Mouse (Mus musculus) limb, embryonic 13.5 days (tissue): ENCODE results near the gene Dync1li1. TPM values are rescaled to one million over a fixed set of nuclear protein-coding genes. Genes with fewer than 3 reads are reported as not detected.
"Not testable (repeated sequence)": the region's sequence is repeated elsewhere in the genome, so short reads cannot be mapped to it uniquely, and the experiment has no call there.

Source experiments
- ATAC-seq: fragments of 200-750 bp; cut with Nextera tagmentation; 2 replicates; pipeline ENCODE4 v1.8.0; 2017; ENCODE audit warnings: low read depth, moderate number of reproducible peaks, moderate TSS enrichment; ENCODE audit not compliant: low FRiP score
- H3K27ac ChIP-seq: fragments of 300-500 bp; sonication (generic); 2 replicates; pipeline ENCODE4 v1.5.1; 2015; ENCODE audit warnings: inconsistent platforms, mild to moderate bottlenecking, moderate library complexity
- H3K27me3 ChIP-seq: fragments of 300-500 bp; sonication (generic); 2 replicates; pipeline ENCODE4 v1.6.1; 2015; ENCODE audit warnings: mild to moderate bottlenecking, inconsistent platforms
- H3K36me3 ChIP-seq: fragments of 300-500 bp; sonication (generic); 2 replicates; pipeline ENCODE4 v1.6.1; 2015; ENCODE audit warnings: inconsistent platforms, mild to moderate bottlenecking, moderate library complexity
- H3K4me1 ChIP-seq: fragments of 300-500 bp; sonication (generic); 2 replicates; pipeline ENCODE4 v1.6.1; 2015; ENCODE audit warnings: inconsistent platforms
- H3K4me2 ChIP-seq: fragments of 300-500 bp; sonication (generic); replicated peaks from 2 replicates; pipeline ENCODE4 v1.6.1; 2015; ENCODE audit warnings: inconsistent platforms, mild to moderate bottlenecking, moderate library complexity
- H3K4me3 ChIP-seq: fragments of 300-500 bp; sonication (generic); 2 replicates; pipeline ENCODE4 v1.5.1; 2015; ENCODE audit warnings: moderate library complexity, mild to moderate bottlenecking, inconsistent platforms
- H3K9ac ChIP-seq: fragments of 300-500 bp; sonication (generic); 2 replicates; pipeline ENCODE4 v1.6.1; 2015; ENCODE audit warnings: mild to moderate bottlenecking, inconsistent platforms
- H3K9me3 ChIP-seq: fragments of 300-500 bp; sonication (generic); 2 replicates; pipeline ENCODE4 v1.6.1; 2016; ENCODE audit warnings: inconsistent platforms
- WGBS: fragments of 180-500 bp; shearing (Covaris S2); methylation state at CpG from one replicate; pipeline ENCODE4 v1.1.7; 2015; 5-methylcytosine and 5-hydroxymethylcytosine counted together
- polyA plus RNA-seq: library from polyadenylated mRNA; unstranded; fragments of >200 nt; fragmentation: Nextera tagmentation; extraction: Ambion mirVana; gene quantifications from 2 replicates; pipeline ENCODE4 v1.2.1, GENCODE M21; 2015

Dync1li1 gene
- polyA plus RNA-seq, 1 experiment from 2014 or later: 65.7 TPM

DNA sequence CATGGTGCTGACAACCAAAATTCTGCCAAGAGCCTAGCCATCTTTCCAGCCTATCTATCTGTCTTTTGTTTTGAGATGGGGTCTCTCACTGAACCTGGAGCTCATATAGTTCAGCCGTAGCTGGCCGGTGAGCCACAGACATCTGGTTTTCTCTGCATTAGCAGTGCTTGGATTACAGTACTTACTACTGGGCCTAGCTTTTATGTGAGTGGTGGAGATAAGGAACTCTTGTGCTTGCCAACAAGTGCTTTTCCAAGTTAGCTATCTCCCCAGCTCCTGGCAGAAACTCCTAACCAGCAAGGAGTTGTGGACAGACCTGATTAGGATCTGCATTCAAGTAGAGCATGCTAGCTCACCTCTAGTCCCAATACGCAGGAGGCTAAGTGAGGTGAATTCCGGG lies 19.2 kb downstream of the Dync1li1 start:
- no peaks in the 10 kb centered on the region for H3K4me1 ChIP-seq
- ATAC-seq: no peak
- H3K36me3 ChIP-seq: peaks cover 69% of the 10 kb centered on the region
- no peak overlapping the region for H3K4me3 ChIP-seq
- no peaks in the 10 kb centered on the region for H3K27me3 ChIP-seq
- WGBS: 98% methylated on average over 4 of the region's 4 CpGs
- no peak overlapping the region for H3K9ac ChIP-seq
- no peak overlapping the region for H3K27ac ChIP-seq
- no peaks in the 10 kb centered on the region for H3K9me3 ChIP-seq
- H3K4me2 ChIP-seq: no peak overlapping the region

DNA sequence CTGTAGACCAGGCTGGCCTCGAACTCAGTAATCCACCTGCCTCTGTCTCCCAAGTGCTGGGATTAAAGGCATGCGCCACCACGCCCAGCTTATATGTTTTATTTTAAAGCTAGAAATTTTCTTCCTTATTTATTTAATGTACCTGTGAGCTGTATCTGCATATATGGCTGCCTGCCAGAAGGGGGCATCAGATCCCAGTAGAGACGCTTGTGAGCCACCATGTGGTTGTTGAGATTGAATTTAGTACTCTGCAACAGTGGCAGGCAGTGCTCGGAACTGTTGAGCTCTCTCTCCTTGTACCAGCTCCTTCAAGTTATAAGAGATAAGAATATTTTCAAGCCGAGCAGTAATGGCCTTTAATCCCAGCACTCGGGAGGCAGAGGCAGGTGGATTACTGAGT lies 21.8 kb downstream of the Dync1li1 start:
- Histone ChIP-seq H3K4me2 (no peak overlapping the region), H3K27me3 (no peaks in the 10 kb centered on the region), H3K4me3 (no peak overlapping the region), H3K9ac (no peak overlapping the region), H3K9me3 (no peaks in the 10 kb centered on the region), H3K4me1 (no peaks in the 10 kb centered on the region), H3K27ac (no peak overlapping the region), H3K36me3 (peaks cover 82% of the 10 kb centered on the region)
- WGBS: 78% methylated on average over 7 of the region's 7 CpGs
- ATAC-seq: no peak

DNA sequence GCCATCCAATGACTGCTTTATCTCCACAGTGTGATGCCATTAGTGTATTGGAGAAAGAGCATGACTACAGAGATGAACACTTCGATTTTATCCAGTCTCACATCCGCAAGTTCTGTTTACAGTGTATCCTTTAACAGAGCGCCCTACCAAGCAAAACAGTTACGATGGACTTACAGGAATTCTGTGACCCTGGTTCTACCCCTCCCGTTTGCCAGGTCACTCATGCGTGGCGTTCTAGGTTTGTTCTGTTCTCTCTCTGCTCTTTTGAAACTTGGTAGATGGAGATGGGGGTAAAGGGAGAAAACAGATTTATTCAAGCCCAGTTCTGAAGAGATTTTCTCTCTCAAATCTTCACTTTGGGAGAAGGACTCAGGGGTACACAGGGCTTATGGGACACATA lies 24.9 kb downstream of the Dync1li1 start:
- Histone ChIP-seq H3K9me3 (no peaks in the 10 kb centered on the region), H3K9ac (no peak overlapping the region), H3K36me3 (peaks cover 83% of the 10 kb centered on the region), H3K27ac (no peak overlapping the region), H3K4me1 (no peaks in the 10 kb centered on the region), H3K27me3 (no peaks in the 10 kb centered on the region), H3K4me3 (no peak overlapping the region), H3K4me2 (no peak overlapping the region)
- 90% methylated on average over 7 of the region's 7 CpGs for WGBS
- ATAC-seq: no peak

DNA sequence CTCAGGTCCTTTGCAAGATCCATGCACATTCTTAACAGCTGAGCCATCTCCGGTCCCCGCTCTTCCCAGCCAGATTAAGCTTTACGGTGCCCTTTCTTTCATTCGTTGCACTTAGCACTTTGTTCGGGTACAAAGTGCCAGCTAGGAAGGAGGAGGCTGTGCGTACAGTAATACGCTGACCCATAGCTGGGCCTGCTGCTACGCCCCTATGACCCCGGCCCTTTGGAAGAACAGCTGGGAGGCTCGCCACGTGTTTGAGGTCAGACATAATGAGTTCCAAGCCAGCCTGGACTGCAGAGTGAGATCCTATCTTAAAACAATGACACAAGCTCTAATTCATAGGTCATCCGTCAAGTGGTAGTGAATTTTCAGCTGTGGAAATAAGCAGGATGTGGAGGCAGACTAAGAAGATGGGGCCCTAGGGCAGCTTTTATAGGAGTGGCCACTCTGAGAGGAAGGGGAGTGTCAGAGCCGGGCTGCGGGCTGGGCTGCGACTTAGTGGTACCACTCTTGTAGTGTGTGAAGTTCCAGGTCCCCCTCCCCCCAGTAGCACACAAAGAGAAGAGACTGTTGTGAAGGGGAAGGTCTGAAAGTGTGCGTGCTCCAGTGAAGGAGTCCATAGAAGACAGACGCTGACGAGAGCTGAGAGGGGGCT lies 28.2 kb downstream of the Dync1li1 start:
- H3K36me3 ChIP-seq: peaks cover 98% of the 10 kb centered on the region
- H3K4me2 ChIP-seq: no peak overlapping the region
- no peak for ATAC-seq
- WGBS: 76% methylated on average over 18 of the region's 18 CpGs
- no peak overlapping the region for H3K27ac ChIP-seq
- H3K9me3 ChIP-seq: no peaks in the 10 kb centered on the region
- no peaks in the 10 kb centered on the region for H3K27me3 ChIP-seq
- no peak overlapping the region for H3K4me3 ChIP-seq
- no peak overlapping the region for H3K9ac ChIP-seq
- H3K4me1 ChIP-seq: no peaks in the 10 kb centered on the region

DNA sequence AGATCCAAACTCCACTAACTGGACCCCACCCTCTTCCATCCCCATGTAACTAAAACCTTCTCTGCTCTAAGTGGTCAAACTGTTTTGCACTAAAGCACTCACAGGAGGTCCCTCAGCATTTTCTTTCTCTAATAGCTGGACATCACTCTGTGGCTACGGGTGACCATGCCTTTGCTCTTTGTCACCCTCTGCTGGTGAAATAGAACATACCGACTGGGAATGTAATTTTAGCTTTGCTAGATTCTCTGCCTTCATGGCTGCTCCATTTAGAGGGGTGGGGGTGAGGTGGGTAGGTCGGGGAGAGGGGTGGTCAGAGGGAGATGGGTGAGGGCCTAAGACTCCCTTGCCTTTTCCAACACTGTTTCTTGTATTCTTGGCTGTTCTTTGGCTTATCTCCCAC lies 38.7 kb downstream of the Dync1li1 start:
- Histone ChIP-seq H3K4me2 (no peak overlapping the region), H3K4me3 (no peak overlapping the region), H3K27me3 (no peaks in the 10 kb centered on the region), H3K9ac (no peak overlapping the region), H3K4me1 (peaks cover 7% of the 10 kb centered on the region), H3K9me3 (no peaks in the 10 kb centered on the region), H3K27ac (no peak overlapping the region), H3K36me3 (peaks cover 31% of the 10 kb centered on the region)
- ATAC-seq: no peak
- WGBS: 10% methylated on average over 3 of the region's 3 CpGs

DNA sequence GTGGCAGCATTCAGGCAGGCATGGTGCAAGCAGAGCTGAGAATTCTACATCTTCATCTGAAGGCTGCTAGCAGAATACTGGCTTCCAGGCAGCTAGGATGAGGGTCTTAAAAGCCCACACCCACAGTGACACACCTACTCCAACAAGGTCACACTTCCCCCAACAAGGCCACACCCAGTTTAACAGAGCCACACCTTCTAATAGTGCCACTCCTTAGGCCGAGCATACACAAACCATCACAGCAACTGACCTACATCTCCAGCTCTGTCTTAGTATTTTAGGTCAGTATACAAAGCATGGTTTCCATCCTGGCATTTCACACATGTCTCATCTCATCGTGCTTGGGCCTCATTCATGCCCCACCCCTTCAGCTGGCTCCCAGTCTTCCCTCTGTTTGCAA lies 39.8 kb downstream of the Dync1li1 start:
- WGBS: 42% methylated on average over 2 of the region's 2 CpGs
- not testable (repeated sequence) for ATAC-seq, H3K27ac ChIP-seq, H3K9me3 ChIP-seq, H3K4me2 ChIP-seq, H3K9ac ChIP-seq, H3K27me3 ChIP-seq, H3K4me3 ChIP-seq
- Histone ChIP-seq H3K36me3 (peaks cover 20% of the 10 kb centered on the region), H3K4me1 (peaks cover 16% of the 10 kb centered on the region)

DNA sequence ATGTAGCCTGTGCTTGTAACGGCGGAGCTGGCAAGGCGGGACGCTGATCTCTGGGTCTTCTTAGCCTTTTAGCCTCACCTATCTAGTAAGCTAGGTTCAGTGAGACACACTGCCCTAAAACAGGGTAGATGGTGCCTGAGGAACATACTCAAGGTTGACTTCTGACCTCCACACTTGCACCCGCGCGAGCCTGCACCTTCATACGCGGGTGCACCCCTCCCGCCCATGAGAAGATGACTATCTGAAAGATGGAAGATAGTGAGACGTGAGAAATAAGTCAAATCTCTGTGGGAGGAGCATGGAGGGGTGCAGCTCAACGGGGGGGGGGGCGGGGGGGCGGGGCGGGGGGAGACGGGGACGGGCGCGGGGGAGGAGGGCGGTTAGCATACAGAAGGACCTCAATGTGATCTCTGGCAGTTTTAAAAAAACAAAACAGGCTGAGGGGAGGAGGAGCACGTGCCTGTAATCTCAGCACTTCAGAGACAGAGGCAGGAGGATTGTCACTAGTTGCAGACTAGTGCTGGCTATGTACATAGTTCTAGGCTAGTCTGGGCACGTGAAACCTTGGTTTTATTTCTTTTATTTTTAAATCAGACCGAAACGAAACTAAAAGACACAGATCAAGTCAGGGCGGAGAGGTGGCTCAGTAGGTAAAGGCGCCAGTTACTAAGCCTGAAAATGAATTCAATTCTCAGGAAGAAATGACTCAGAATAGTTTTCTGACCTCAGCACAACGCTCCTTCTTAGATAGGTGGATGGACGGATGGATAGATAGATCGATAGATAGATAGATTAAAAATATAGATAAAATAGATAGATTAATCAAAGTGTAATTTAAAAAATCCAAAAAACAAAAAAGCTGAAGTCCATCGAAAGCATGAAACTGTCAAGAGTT lies 41.6 kb downstream of the Dync1li1 start:
- Histone ChIP-seq H3K9me3 (no peaks in the 10 kb centered on the region), H3K4me2 (peak overlapping the region; percentile 64), H3K27ac (no peak overlapping the region), H3K27me3 (no peaks in the 10 kb centered on the region), H3K9ac (no peak overlapping the region), H3K4me1 (peaks cover 17% of the 10 kb centered on the region), H3K4me3 (peak overlapping the region; percentile 83), H3K36me3 (peaks cover 4% of the 10 kb centered on the region)
- ATAC-seq: no peak
- WGBS: 37% methylated on average over 27 of the region's 30 CpGs

DNA sequence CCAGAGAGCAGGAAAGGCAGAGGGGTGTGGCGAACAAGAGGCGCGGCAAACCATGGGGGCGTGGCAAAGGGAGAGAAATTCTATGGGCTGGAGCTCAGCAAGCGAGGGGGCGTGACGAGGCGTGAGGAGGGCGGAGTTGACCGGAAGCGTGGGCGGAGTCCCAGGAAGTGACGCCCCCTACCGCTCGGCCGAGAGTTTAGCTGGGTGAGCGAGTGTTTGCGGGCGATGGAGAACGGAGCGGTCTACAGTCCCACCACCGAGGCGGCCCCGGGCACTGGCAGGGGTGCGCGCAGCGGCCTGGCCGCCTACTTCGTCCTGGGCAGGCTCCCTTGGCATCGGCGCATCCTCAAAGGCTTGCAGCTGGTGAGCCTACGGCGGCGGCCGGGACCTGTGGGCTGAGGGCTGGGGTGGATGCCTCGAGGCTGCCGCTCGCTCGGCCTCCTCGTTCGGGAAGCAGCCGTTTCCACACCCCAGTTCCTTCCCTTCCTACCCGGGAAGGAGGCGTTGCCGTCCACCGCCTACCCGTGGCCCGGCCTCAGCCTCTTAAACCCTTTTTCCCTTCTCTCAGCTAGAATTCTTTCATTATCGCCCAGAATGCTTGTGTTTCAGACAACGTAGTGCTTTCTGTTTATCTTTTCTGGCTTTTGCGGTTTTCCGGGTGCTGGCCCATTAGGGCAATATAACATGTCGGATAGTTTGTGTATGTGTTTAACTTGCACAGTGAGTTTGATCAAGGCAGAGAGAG lies 42.6 kb downstream of the Dync1li1 start, which contains the start of gene Cmtm6:
Gene Cmtm6 (plus strand): TSS at position 106 of the 745 bp plus-strand sequence.
- no peaks in the 10 kb centered on the region for H3K9me3 ChIP-seq
- H3K4me3 ChIP-seq: peak within 1 kb of the TSS; percentile 83
- peak within 1 kb of the TSS; percentile 64 for H3K4me2 ChIP-seq
- under 1% methylated on average over 53 of the region's 53 CpGs for WGBS
- H3K36me3 ChIP-seq: no peaks in the 10 kb centered on the region
- no peaks in the 10 kb centered on the region for H3K27me3 ChIP-seq
- H3K4me1 ChIP-seq: peaks cover 17% of the 10 kb centered on the region
- H3K27ac ChIP-seq: peak within 1 kb of the TSS; percentile 92
- peak within 1 kb of the TSS; percentile 87 for H3K9ac ChIP-seq
- ATAC-seq: peak; percentile 93

DNA sequence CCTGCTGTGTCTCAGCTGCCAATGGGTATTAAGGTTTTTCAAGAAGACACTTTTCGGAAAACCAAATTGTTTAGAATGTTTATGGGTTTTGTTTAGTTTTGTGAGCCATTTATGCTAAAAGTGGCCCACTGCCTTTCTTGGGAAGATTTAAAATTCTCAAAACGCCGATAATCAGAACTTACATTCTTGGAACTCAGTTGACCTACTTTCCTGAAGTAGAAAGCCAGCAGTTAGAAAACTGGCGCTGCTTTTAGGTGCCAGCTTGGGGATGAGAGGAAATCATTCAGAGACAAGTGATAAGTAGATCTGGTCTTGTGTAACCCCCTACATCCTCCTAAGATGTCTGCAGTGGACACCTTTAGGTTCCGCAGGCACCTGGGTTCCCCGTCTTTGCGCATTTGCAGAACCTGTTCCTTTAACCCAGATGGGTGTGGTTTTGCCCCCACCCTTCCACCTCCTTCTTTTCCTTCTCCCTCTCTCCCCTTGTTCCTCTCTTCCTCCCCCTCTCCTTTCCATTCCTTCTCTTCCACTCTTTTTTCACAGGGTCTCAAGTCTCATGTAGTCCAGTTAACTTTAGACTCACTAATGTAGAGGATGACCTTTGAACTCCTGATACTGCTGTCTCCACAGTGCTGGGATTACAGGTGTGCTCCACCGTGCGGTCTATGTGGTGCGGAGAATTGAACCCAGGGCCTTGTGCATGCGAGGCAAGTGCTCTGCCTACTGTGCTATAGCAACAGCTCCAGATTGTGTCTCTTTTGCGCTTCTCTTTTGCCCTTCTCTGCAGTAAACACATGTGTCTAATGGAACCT lies 43.5 kb downstream of the Dync1li1 start:
- ATAC-seq: no peak
- H3K27ac ChIP-seq: no peak overlapping the region
- no peaks in the 10 kb centered on the region for H3K36me3 ChIP-seq
- peak overlapping the region; percentile 64 for H3K4me2 ChIP-seq
- peak overlapping the region; percentile 83 for H3K4me3 ChIP-seq
- WGBS: 67% methylated on average over 12 of the region's 12 CpGs
- H3K27me3 ChIP-seq: no peaks in the 10 kb centered on the region
- H3K9me3 ChIP-seq: no peaks in the 10 kb centered on the region
- peak overlapping the region; percentile 87 for H3K9ac ChIP-seq
- H3K4me1 ChIP-seq: peaks cover 22% of the 10 kb centered on the region

DNA sequence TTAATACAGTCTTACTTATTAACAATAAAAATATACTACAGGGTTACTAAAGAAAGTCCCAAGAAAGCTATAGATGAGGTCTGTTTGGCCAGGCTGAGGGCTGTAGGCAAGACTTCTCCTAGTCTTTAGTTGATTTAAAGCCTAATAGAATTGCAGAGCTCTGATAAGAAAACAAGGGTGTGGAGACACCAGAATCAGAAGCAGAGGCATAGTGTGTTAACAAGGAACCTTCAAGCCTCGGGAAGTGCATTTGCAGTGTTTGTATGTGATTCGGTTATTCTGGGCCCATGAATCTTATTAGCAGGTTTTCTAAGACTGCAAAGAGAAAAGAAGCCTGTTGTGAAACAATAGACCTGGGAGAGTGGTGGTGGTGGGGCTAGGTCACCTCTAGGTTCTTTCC lies 44.6 kb downstream of the Dync1li1 start:
- Histone ChIP-seq H3K9me3 (no peaks in the 10 kb centered on the region), H3K4me2 (no peak overlapping the region), H3K9ac (no peak overlapping the region), H3K36me3 (peaks cover 11% of the 10 kb centered on the region; the same call in 1 of the 2 replicates), H3K27ac (no peak overlapping the region), H3K27me3 (no peaks in the 10 kb centered on the region), H3K4me1 (peaks cover 22% of the 10 kb centered on the region), H3K4me3 (no peak overlapping the region)
- 86% methylated on average over 2 of the region's 2 CpGs for WGBS
- ATAC-seq: no peak

DNA sequence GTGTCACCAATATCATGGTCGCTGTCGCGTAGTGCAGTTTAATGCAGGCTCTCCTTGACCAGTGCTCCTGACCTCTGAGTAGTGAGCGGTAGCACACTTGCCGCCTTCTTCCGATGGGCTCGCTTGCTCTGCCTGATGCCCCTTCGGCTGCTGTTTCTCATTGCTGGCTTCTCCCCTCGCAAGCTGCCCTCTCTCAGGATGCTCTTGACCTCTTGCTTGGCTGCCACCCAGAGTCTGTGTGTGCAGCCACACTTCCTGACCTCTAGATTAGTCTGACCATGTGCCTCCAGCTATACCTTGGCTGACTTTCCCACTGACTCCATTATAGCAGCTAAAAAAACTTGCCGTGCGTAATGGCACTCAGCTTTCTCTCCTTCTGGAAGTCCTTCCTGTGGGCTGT lies 47.9 kb downstream of the Dync1li1 start:
- Histone ChIP-seq H3K4me3 (no peak overlapping the region), H3K36me3 (peaks cover 29% of the 10 kb centered on the region), H3K4me1 (peaks cover 22% of the 10 kb centered on the region), H3K4me2 (no peak overlapping the region), H3K27me3 (no peaks in the 10 kb centered on the region), H3K9ac (no peak overlapping the region), H3K9me3 (no peaks in the 10 kb centered on the region), H3K27ac (no peak overlapping the region)
- ATAC-seq: no peak
- WGBS: 66% methylated on average over 11 of the region's 11 CpGs
